Mouse (Mus musculus) ovary, postnatal 36 days (tissue): Measurements from ENCODE around the gene Cdh15.

Experiments used
- DNase-seq: peaks from one replicate; pipeline ENCODE4 v3.0.0; 2022; ENCODE audit warnings: low spot score, mixed read lengths

Cdh15 gene

DNA sequence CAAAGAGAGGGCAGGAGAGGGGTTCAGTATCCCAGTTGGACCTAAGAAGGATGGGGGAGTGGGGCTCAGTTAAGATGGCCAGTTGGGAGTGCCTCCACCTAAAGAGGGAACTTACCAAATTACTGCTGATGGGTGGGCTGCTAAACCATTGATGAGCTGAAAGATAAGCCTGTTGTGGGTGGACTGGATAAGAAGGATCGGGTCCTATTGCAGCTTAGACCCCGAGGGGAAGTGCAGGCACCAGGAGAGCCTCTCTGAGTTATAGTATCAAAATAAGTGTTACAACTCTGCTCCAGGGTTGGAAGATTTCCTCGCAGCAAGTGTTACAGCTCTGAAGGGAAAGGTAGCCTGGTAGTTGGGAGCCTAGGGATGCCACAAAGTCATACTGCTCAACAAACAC lies 3.6 kb upstream of the Cdh15 start:
- DNase-seq = no peak

DNA sequence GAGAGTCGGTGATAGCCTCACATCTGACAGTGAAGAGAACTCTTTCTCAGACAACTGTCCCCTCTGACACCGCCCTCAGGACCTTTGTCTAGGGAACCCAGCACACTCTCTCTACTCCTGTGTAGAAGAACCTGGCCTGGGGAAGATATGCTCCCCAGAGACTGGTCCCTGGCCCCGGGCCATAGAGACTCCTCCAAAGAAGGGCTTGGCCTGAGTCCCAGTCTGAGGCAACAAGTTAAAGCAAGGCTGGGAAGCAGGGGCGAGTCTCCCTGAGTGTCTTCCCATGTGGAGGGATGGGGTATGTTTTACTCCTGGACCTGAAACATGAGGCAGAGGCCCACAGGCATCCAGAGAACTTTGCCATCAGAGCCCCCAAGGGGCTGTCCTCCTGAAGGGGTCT lies 2.1 kb upstream of the Cdh15 start:
- peak; percentile 54 for DNase-seq

DNA sequence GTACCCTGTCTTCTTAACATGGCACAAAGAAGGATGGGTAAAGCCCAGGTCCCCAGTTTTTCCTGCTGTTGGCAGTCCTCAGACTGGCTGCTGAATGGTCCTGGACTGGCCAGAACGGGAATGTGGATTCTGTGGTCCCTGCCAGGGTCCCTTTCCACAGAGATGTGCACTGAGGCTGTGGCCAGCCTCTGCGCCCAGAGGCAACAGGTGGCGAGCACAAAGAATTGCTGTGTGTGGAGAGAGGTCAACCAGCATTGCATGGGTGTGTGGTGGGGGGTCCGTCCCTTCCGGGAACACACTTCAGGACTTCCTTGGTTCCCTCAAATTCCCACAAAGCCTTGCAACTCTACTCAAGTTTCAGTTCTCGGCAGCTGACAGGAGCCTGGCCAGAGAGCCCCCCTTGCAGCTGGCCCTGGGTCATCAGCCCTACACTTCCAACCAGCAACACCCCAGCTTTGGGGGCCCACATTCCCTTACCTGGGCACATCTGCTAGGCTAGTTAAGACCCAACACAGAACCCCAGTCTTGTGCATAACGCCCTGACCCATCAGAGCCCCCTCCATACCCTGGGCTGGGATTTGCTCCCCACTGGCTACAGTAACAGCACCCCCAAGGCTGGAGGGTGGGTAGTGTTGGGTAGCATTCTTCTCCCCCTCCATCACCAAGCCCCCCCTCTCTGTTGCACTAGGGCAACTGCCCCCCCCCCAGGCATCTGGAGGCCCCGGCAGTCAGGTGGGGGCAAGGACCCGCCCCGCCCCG lies 1.6 kb downstream of the Cdh15 start:
- DNase-seq = no peak

DNA sequence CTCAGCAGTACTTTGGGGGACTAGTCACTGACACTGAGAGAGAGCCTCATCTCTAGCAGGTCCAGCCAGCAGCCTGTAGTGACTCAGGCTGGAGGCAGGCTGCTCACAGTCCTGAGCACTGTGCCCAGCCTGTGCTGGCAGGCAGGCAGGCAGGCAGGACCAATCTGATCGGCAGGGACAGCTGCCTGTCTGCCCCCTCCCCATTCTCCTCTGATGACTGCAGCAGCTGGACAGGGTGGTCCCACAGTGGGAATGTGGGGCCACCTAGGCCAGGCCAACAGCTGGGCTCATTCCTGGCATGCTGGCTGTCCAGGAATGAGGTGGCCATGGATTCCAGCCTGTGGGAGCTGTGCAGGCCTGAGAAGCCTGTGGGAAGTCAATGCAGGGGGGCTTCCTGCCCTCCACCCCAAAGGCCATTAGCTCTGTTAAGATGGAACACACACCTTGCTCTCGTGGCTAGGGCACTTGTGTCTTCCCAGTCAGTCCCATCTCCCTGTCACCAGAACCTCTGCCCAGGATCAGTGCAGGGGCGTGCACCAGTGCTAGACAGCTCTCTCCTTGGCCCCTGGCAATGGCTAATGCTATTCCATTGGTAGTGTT lies 3.0 kb downstream of the Cdh15 start:
- DNase-seq = no peak

DNA sequence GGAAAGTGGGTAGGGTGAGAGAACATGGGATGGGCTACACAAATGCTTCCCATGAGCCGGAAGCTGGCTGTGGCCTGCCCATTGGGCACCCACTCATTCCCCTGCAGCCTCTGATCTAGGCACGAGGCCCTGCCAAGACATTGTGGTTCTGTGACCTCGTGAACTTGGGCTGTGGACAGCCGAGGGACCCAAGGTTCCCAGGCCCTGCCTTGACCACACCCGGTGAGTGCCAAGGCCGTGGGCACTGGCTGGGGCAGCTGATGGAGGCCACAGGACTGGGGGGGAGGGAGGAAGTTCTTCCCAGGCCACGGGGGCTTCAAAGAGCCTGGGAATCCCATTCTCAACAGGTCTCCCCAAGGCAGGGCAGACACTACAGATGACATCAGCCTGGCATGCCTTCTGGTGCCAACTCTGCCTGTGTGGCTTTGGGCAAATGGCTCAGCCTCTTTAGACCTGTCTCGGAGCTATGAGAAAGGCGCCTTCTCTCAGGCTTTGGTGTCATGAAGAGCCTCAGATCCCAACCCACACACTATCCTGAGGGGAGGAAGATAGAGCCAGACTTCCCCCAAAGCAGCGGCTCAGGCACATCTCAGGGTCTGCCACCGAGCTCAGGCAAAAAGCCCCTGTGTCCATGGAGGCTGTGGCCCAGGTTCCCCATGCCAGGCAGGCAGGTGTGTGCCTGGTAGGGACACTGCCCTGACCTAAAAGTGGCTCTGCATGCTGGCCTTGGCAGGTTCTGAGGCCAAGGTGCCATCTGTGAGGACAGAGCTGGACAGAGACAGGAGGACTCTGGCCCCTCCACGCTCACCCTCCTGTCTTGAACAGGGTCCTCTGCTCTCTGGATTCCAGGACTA lies 4.2 kb downstream of the Cdh15 start:
- no peak for DNase-seq

DNA sequence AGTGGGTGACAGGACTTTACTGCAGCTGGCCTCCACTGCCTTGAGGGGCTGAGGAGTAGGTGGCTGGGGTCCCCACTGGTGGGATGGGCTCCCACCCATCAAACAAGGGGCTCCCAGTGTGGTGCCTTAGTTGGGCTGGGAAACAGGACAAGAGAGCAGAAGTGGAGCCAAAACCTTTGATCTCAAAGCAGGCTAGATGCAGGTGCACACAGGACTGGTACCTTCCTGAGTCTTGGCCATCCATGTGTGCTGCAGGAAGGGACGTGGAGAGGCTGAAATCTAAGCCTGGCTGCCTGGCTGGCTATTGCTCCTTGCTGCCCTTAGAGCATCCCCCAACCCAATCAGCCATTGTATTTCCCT lies 4.8 kb downstream of the Cdh15 start:
- no peak for DNase-seq

DNA sequence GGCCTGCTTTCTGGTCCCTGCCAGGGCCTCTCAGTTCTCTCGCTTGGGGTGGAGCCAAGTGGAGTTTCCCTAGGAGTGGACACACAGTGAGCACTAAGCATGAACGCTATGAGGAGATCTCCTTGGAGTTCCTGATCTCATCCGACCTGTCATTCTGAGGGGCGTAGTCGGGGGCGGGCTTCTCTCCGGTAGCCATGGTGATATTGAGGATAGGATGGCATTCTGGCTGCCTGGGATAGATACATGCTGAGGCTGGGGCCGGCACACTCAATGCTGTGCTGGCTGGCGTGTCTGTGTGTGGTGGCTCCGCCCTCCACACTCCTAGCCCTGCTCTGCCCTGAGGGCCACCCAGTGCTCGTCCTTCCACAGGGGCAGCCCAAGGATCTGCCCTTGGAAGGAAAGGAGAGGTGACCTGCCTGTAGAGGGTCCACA lies 5.6 kb downstream of the Cdh15 start:
- no peak for DNase-seq

DNA sequence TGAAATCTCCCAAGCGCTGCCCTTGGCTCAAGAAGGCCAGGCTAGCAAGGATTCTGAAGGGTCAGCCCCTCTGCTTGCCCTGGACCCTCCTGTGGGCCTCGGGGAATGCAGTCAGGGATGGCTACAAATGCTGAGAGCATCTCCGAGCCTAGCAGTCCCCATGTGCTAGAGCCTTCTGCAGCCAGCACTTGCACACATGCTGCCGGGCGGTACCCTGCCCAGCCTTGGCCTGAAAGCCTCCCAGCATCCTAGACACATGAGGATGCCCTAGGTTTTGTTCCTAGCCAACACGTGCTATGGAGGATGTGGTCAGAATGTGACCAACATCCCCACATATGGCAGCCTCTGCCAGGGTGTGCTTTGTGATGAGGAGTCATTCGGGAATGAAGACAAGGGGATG lies 6.6 kb downstream of the Cdh15 start:
- DNase-seq = no peak

DNA sequence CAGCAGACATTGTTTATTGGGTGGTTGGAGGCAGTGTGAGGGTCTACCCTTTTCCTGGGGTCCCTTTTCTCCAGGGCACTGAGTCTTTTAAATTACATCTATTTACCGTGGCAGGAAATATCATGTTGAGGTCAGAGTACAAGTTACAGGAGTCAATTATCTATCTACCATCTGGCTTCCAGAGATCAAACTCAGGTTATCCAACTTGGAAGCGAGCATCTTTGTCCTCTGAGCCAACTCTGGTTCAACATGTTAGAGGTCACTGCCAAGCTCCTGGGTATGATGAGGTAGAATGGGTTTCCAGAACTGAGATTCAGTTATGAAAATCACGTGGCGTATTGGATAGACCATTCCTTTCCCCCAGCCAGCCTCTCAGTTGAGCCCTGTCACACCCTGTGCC lies 7.4 kb downstream of the Cdh15 start:
- DNase-seq = no peak

DNA sequence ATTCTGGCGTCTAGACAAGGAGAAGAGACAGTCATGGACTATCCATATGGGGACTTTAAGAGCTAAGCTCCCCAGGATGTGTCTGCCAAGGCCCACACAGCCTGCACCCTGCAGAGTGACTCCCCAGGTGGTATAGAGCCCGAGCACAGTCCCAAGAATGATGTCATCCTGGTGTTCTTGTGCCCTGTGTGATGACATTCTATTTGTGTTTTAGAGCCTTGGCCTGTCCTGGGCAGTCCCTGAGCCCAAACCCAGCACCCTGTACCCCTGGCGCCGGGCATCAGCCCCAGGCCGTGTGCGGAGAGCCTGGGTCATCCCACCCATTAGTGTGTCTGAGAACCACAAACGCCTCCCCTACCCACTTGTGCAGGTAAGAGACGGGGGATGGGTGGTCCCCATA lies 8.5 kb downstream of the Cdh15 start:
- DNase-seq = no peak

DNA sequence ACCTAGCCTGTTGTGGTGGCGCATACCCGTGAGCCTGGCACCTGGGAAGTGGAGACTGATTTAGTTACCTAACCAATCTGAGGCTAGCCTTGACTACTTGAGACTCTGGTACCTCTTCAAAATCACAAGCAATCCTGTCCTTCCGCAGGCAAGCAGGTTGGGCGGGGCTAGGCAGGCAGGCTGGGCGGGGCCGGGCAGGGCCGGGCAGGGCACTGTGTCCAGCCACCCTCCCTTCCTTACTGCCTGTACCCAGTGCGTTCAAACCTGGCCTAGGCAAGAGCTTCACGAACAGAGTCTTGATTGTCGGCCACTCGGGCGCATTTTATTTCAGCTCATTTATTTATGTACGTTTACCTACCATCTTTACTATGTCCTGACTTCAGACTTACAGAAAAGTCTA lies 12.1 kb downstream of the Cdh15 start:
- DNase-seq = no peak

DNA sequence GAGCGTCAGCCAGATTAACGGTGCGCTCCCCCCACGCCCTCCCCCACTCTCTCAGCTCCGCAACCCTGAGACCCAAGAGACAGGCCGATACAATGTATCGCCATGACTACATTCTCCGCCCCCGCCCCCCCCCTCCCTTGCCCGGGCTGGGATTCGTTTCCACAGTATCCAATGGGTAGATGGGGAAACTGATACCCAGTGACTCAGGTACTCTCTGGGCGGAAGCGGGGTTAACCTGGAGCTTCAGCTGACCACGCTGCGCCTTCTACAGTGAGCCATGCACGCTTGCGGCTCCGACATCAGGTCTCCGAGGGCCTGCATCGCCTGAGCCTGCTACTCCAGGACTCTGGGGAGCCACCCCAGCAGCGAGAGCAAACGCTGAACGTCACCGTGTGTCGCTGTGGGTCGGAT lies 17.0 kb downstream of the Cdh15 start:
- no peak for DNase-seq

DNA sequence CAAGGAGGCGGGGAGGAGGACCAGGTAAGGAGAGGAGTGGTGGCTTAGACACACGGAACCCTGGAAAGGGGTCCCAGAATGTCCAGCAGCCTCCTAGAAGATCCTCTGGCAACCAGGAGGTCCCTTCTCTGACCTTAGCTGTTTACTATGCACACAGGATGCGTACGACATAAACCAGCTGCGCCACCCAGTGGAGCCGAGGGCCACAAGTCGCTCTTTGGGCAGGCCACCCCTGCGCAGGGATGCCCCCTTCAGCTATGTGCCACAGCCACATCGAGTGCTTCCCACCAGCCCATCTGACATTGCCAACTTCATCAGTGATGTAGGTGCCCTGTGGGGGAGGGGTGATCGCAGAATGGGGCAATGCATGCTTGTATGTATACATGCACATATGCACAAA lies 17.7 kb downstream of the Cdh15 start:
- no peak for DNase-seq

DNA sequence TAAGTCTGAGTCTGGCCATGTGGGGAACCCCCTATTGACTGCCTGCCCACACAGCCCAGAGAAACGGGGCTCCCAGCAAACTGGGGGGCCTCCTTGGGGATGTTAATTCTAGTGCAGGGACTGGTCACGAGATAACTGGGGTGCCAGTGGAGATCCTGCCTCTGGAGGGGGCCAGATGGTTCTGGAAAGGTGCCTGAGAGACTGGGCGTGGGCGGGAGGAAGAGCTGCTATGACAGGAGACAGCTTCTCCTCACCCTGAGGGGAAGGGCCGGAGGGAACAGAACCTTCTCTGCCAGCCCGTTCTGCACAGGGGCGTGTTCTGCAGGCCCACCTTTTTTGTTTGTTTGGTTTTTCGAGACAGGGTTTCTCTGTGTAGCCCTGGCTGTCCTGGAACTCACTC lies 18.5 kb downstream of the Cdh15 start:
- no peak for DNase-seq

DNA sequence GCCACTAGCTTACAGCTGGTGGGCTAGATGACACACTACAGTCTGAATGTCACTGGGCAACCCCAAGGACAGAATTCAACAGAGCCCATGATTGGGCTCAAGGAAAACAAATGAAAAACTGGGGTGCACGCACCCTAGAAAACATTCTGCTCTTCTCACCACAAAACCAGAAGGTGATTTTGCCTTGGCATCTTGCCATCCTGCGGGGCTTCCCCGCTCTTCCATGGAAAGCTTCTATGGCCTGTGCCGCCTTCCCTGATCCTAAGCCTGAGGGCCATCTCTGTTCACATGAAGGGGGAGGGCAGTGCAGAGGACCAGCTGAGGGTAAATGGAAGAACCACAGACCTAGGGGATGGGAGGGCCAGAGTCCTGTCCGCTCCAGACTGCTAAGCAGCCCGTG lies 20.2 kb downstream of the Cdh15 start:
- no peak for DNase-seq

DNA sequence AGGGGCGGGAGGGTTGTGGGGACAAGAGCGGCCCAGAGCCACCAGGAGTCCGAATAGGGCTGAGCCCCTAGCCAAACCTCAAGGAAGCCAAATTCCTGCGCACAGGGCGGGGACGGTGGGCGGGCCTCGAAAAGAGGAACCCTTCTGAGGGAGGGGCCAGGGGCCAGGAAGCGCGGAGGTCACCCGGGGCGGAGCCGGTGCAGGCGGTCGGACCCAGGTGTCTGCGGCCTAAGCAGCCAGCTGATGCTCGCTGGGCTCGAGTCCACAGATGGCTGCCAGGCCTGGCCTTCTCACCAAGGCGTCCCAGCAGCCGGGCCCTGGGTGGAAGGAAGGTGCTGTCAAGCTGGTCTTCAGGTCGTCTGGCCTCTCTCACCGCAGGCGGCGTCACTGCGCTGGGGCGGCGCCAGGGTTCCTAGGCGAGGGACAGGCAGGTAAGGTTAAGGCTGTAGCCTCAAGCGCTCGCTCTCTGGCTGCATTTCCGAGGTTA lies 22.7 kb downstream of the Cdh15 start:
- DNase-seq = no peak

DNA sequence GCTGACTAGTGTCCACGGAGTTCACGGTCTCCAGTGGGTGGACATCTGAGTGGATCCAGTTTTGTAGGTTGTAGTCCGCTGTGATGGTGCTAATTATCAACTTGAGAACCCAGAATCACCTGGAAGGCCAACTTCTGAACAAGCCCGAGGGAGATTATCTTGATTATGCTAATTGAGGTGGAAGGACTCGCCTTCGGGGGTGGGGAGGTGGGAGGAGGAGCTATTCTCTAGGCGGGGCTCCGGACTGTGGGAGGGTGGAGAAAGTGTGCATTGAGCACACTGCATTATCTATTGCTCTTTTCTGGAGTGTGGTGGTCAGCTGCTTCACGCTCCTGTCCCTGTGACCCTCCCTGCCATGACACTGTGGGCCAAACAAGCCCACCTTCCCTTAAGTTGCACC lies 23.9 kb downstream of the Cdh15 start:
- no peak for DNase-seq

DNA sequence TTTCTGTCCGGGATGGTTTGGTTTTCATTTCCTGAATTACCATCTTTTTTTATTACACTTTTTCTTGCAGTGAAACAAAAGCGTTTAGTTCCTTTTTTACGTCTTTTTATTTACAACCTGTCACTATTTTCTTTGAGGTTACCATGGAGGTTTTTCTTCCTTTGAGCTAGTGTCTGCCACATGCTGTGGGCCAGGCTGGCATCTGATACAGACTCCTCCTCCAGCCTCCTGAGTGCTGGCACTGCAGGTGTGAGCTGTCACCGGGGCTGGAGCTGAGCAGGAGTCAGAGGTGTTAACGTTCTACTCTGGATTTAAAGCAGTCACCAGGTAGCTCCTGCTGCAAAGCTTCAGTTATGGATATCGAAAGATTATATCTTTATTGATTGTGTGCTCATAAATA lies 25.4 kb downstream of the Cdh15 start:
- DNase-seq = no peak

DNA sequence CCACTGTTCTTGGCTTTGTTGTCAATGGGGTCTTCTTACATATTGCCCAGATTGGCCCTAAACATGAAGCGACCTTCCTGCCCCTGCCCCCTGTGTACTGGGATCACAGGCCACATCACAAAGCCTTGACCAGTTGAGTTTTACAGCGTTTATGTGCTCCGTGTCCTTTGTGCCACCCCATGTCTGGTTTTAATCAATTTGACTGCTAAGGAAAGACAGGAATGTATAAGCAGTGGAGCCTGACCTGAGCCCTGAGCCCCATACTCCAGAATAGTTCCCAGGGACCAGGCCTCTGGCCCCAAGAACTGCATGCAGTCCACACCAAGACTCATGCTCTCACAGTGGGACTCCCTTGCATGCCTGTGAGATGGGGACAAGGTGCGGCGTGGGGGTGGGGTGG lies 27.4 kb downstream of the Cdh15 start:
- DNase-seq = no peak

DNA sequence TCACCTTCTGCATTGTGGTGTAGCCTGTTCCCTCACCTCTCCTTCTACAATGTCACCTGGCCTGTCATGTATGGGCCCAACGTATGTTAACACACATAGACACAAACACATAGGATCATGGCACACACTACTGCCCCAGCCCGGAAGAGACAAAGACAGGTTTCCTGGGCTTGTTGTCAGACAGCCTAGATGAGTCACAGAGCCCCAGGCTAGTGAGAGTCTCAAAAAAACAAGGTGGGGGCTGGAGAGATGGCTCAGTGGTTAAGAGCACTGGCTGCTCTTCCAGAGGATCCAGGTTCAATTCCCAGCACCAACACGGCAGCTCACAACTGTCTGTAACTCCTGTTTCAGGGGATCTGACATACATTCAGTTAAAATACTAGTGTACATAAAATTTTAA lies 30.5 kb downstream of the Cdh15 start:
- DNase-seq = no peak

DNA sequence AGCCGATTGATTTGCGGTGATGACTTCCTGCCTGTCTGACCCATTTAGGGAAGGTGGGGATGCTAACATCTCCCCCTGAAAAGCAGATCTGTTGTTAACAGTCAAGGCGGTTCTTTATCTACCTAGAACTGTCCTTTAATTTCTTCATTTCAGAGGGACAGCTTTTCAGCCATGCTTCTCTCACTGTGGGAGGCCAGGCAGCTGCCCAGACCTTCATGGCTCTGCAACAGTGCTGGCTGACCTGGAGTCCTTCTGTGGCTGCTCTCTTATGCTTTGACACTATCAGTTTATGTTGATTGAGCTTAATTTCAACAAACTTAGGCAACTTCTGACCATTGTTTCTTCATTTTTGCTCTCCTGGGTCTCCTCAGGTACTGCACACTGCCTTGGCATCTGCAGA lies 32.5 kb downstream of the Cdh15 start:
- DNase-seq = no peak

DNA sequence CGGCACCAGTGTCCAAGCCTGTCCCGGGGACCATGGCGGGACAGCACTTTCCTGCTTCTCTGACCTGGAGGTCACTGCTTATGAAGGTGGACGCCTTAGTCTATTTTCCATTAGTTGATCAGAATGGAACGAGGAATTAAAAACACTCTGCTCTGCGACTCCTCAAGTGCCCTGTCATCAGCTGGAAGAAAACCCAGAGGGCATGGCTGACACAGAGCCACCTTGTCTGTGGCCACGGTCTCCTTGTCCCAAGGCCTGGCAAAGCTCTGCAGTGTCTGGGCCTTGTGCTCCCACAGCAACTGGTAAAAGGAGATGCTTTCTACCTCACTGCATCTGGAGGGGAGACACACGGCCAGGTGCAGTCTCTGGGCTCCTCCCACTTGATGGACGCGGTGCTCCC lies 35.9 kb downstream of the Cdh15 start:
- DNase-seq = no peak

DNA sequence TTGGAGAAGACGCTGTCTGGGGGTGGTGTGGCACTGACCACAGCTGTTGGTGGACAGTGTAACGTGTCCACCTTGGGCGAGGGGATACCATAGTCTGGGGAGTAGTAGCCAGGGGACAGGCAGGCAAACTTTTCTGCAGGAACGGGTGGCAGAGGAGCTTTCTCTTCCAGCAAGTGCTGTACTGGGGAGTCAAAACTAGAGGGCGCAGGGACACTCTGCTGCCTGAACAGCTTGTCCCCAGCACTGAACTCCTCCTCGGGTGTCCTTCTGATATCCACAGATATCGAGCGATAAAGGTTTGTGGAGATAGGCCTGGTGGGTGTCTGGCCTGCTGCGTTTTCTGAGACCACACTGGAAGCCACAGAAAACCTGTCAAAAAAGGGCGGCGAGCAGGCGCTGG lies 43.7 kb downstream of the Cdh15 start:
- DNase-seq = no peak
